Mouse (Mus musculus) brain, embryonic 14.5 days (tissue): ENCODE measurements at regions not wholly inside any gene's neighbourhood (a gene's known extent, or its start where the extent isn't known, plus 50 kb on each side); places are given as distances from the start of the nearest gene placed in this dataset.

Source experiments
- CTCF ChIP-seq: fragments of 200-500 bp; IDR thresholded peaks from 2 replicates; pipeline ENCODE4 v1.5.1; 2012; ENCODE audit warnings: inconsistent platforms, mild to moderate bottlenecking, moderate library complexity, borderline replicate concordance; ENCODE audit not compliant: insufficient read depth, insufficient read length; ENCODE audit errors: extremely low read depth
- POLR2A ChIP-seq: fragments of 200-500 bp; IDR thresholded peaks from 2 replicates; pipeline ENCODE4 v1.6.1; 2012; ENCODE audit warnings: mild to moderate bottlenecking, inconsistent platforms, borderline replicate concordance; ENCODE audit not compliant: poor library complexity, insufficient read depth, insufficient read length, severe bottlenecking; ENCODE audit errors: extremely low read depth

- TF ChIP-seq CTCF (no peak), POLR2A (no peak)
Measured at GRCm38 (mm10) chr9:103922356-103922755, 80.0 kb upstream of the Nphp3 start.
